Mouse (Mus musculus) layer of hippocampus, adult 18-20 months (tissue): ENCODE results near the gene Zfp526. TPM values are rescaled to one million over a fixed set of nuclear protein-coding genes. Genes with fewer than 3 reads are reported as not detected.

Experiments
- DNase-seq, 2 experiments: peaks; one replicate each; pipeline ENCODE4 v3.0.0; 2022; ENCODE audit warnings: low spot score in 2 of 2
- long read RNA-seq: library from polyadenylated mRNA; stranded (forward); transcript quantifications from one replicate; pipeline ENCODE4 v2.0.0, GENCODE M21; 2021
- total RNA-seq, 2 experiments: library from RNA; stranded (reverse); gene quantifications; 2 replicates each; pipeline ENCODE4 v1.2.3; 2021

Gene Zfp526
- 10 to 100 TPM; 12.6 to 12.7 TPM for total RNA-seq
- long read RNA-seq, partial matches to known transcripts: 0 of 3 reads
- long read RNA-seq, other reads (novel, unspliced or antisense): 1 of 3 reads

DNA sequence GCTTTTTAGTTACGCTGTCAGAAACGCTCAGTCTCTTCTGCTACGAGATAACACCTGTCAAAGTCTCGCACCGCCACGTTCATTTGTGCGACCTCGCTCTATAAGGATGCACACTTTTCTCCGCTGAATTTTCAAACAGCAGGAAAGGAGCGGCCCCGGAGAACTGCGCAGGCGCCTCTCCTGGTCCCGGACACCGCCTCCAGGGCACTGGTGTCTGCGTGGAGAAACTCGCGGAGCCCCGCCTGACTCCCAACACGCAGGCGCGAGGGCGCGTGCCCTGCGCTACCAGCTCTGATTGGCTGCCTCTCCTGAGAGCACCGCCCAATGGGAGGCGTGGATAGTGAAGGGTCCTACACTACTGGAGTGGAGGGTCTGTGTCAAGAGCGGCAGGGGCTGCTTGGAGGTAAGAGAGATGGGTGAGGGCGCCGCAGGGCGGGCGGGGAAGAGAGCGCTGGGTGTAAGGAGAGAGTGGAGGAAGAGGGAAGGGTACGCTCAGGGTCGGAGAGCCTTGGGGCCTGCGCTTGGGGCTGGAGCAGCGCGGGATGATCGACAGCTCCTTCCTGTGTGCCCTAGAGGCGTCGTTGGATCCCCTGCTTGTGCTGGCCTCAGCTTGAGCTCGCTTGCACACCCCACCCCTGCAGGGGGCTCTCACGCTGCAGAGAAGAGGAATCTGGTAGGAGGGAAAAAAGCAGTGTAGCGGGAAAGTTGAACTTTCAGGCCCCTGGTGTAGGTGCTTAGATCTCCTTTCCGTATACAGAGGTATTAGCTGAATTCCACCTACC lies at the start of gene Zfp526:
Gene Zfp526, plus strand, starts transcription at position 324 of the 782 bp plus-strand sequence.
- peak; percentile 98 to 99 for DNase-seq

DNA sequence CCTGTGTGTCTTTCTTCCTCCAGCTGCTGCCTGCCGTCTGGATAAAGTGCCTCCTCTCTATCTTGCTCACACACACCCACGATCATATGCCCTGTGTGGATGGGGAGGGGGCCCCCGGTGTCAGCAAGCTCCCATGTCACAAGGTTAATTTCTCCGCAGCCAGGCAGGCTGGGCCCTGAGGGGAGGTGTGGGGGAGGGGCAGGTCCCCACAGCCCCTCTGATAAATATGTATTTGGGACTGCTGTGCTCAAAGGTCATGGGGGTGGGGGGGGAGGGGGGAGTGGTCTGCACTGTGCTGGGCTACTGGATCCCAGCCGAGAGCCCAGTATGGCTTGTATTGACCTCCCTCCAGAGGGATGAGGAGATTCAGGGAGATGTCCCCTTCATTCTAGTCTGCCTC lies 48.6 kb upstream of the Zfp526 start:
- no peak for DNase-seq

- no peak for DNase-seq
Observed at GRCm38 (mm10) chr7:25174343-25174742, 46.9 kb upstream of the Zfp526 start.

- peak in 1 of 2 experiments; percentile 25 for DNase-seq
Observed at GRCm38 (mm10) chr7:25178317-25178716, 42.9 kb upstream of the Zfp526 start.

- DNase-seq: peak; percentile 23 to 44
Observed at GRCm38 (mm10) chr7:25178787-25179605, 42.2 kb upstream of the Zfp526 start.

- peak; percentile 83 to 85 for DNase-seq
Observed at GRCm38 (mm10) chr7:25179606-25180161, 41.5 kb upstream of the Zfp526 start, which contains the start of gene Pou2f2. Gene Pou2f2 (minus strand): TSS chr7:25179726.

- DNase-seq: no peak
Observed at GRCm38 (mm10) chr7:25180512-25180911, 40.7 kb upstream of the Zfp526 start.

DNA sequence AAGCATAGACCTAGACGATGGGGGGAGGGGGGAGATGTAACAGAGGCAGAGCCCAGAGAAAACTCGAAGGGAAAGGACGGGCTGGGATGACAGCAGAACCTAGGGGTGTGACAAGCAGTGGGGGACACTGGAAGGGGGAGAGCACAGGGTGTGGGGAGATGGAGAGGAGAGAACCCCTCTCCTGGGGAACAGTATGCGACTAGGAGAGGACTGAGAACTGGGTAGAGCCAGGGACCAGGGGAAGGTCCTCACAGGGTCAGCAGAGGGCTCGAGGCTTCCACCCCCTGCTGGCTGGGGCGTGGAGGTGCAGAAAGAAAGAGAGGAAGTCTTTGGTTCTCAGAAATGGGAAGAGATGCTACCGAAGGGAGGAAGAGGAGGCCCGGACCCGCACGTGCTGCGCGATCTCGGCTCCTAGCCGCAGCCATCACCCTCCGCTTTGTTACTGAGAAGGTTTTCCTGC lies 39.9 kb upstream of the Zfp526 start:
- no peak for DNase-seq

DNA sequence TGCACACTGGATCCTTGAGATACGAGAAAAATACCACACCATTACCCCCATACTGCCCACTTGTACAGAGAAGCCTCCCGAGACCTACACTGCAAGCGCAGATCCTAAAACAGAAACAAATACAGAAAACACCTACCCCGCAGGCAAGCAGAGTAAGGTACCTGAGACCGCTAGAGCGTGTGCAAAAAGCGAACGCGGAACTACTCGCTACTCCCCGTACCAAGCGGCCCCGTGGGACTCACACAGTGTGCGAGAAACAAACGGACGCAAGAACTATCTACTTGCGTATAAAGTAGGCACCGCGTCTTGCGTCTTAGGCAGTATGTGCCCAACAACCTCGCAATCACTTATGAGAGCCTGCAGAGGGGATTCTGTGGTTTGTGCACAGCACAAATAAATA lies 39.4 kb upstream of the Zfp526 start:
- no peak for DNase-seq

- DNase-seq: no peak
Observed at GRCm38 (mm10) chr7:25184091-25184490, 37.1 kb upstream of the Zfp526 start.

- peak; percentile 81 to 89 for DNase-seq
Observed at GRCm38 (mm10) chr7:25187662-25188650, 33.3 kb upstream of the Zfp526 start.

DNA sequence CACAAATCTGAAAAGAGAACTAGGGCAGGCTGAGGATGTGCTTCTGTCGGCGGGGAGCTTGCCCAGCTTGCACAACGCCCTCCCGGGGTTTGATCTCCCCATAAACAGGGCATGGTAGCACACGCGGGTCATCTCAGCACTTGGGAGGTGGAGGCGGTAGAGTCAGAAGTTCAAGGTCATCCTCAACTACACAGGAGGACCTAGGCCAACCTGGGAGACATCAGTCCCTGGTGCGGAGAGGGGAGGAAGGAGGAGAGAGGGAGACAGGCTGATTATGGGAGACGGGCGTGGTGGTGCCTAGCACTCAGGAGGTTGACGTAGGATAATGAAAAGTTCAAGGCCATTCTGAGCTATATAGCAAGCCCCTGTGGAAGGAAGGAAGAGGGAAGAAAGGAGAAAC lies 30.4 kb upstream of the Zfp526 start:
- no peak for DNase-seq

DNA sequence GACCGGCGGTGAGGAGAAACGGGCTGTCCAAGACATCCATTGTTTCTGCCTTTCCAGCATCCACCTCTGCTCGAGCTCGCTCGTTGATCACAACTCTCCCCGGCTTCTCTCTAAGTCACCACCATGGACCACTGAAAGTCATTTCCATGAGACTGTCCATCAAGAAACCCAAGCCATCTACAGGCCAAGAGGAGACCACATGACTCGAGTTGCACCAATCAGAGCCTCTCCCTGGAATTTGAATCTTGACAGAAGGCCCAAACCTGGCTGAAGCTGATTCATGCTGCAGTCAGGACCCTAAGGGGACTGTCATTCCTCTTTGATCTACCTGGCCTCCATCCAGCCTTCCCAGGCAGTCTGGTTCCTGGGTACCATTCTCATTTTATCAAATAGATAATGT lies 29.1 kb upstream of the Zfp526 start:
- no peak for DNase-seq

- DNase-seq: no peak
Observed at GRCm38 (mm10) chr7:25195148-25195547, 26.1 kb upstream of the Zfp526 start.

- no peak for DNase-seq
Observed at GRCm38 (mm10) chr7:25196107-25196506, 25.1 kb upstream of the Zfp526 start.

DNA sequence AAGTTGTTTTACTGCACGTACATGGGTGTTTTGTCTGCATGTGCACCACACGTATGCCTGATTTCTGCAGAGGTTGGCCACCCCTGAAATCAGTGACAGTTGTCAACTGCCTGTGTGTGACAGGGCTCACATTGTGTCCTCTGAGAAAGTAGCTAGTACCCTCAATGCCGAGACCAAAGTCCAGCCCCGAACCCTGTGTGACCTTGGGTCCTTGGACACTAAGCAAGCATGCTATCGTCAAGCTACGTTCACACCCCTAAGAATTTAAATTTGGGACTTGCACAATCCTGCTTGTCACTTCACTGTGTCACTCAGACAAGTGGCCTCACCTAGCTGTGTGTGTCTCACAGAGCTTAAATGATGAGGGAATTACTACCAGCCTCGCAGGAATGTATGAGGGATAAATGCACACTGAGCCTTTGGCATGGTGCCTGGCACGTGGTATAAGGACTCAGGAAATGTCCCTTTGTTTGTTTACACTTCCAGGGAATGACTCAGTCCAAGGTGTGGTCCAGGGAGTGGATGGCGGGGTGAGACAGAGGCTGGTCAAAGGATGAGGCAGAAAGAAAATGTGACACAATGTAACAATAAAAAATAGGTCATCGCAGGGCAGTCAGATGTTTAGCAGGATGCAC lies 23.7 kb upstream of the Zfp526 start:
- DNase-seq: no peak

DNA sequence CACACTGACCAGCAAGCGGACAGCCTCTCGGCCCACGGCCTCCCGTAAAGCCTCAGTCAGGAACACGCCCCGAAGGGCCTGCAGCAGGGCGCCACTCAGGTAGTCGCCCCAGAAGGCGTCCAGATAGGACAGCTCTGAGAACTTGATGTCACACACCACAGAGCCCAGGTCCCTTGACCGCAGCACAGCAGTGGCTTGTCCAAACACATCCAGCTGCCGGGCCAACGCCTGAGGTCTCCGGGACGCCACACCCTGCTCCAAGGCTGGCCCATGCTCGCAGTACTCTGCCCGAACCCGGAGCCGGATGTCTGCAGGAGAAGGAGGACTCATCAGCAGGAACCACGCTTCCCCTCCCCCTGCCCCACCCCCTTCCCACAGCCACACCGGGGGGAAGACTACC lies 17.6 kb upstream of the Zfp526 start:
- DNase-seq: no peak

GRCm38 (mm10) chr7:25205355-25206093 lies 15.7 kb upstream of the Zfp526 start:
- no peak for DNase-seq
